Mouse (Mus musculus) R1 (cell line): ENCODE measurements around the gene Park7.

Experiments
- DNase-seq: peaks from one replicate; pipeline ENCODE4 v3.0.0-alpha.2; 2018; ENCODE audit warnings: low read depth, low spot score

Gene Park7

DNA sequence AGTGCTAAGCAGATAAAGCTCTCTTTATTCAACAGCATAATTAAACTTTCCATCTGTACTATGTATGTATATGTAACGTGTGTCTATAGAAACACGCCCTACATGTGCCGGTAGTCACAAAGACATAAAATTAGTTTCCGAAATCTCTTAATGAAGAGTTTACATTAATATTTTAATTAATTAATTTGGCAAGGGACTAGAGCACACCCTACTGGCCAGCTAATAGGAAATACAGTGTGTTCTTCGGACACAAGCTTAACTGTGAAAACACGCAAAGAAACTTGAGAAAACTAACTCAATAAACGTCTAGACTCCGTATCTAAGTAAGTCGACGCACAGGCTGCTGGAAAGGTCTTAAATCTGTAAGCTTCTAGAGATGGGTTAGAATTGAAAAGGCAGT is 64.3 kb downstream of the Park7 start:
- no peak for DNase-seq
